Mouse (Mus musculus) limb, embryonic 14.5 days (tissue): Measurements from ENCODE around the gene Baiap2. TPM values are rescaled to one million over a fixed set of nuclear protein-coding genes. Genes with fewer than 3 reads are reported as not detected.
A peak's percentile ranks its signal among the peaks of the same experiment; 100 is the strongest.

ENCODE experiments used
- ATAC-seq: fragments of 200-750 bp; cut with Nextera tagmentation; 2 replicates; pipeline ENCODE4 v1.8.0; 2017; ENCODE audit warnings: low read depth, moderate number of reproducible peaks, moderate TSS enrichment; ENCODE audit not compliant: low FRiP score
- DNase-seq: peaks from one replicate; pipeline ENCODE4 v3.0.0-alpha.2; 2015; ENCODE audit warnings: low spot score
- H3K27ac ChIP-seq: fragments of 300-500 bp; sonication (generic); replicated peaks from 2 replicates; pipeline ENCODE4 v1.5.1; 2014; ENCODE audit warnings: low read depth, mild to moderate bottlenecking, low read length, moderate library complexity, mixed read lengths
- H3K27me3 ChIP-seq: fragments of 300-500 bp; sonication (generic); 2 replicates; pipeline ENCODE4 v1.6.1; 2014; ENCODE audit warnings: low read length, mixed read lengths; ENCODE audit not compliant: control insufficient read depth, insufficient read depth
- H3K36me3 ChIP-seq: fragments of 300-500 bp; sonication (generic); 2 replicates; pipeline ENCODE4 v1.6.1; 2014; ENCODE audit warnings: mild to moderate bottlenecking, low read length, moderate library complexity, mixed read lengths; ENCODE audit not compliant: control insufficient read depth, insufficient read depth
- H3K4me1 ChIP-seq: fragments of 300-500 bp; sonication (generic); 2 replicates; pipeline ENCODE4 v1.6.1; 2014; ENCODE audit warnings: antibody characterized with exemption, low read length, mixed read lengths; ENCODE audit not compliant: control insufficient read depth, insufficient read depth
- H3K4me2 ChIP-seq: fragments of 300-500 bp; sonication (generic); replicated peaks from 2 replicates; pipeline ENCODE4 v1.6.1; 2014; ENCODE audit warnings: low read depth, mild to moderate bottlenecking, low read length, moderate library complexity; ENCODE audit not compliant: severe bottlenecking
- H3K4me3 ChIP-seq: fragments of 300-500 bp; sonication (generic); replicated peaks from 2 replicates; pipeline ENCODE4 v1.5.1; 2014; ENCODE audit warnings: low read length
- H3K9ac ChIP-seq: fragments of 300-500 bp; sonication (generic); 2 replicates; pipeline ENCODE4 v1.6.1; 2014; ENCODE audit warnings: mild to moderate bottlenecking, low read depth, low read length, moderate library complexity; ENCODE audit not compliant: severe bottlenecking
- H3K9me3 ChIP-seq: fragments of 300-500 bp; sonication (generic); 2 replicates; pipeline ENCODE4 v1.6.1; 2016; ENCODE audit warnings: low read length; ENCODE audit not compliant: control insufficient read depth
- POLR2A ChIP-seq: fragments of 200-500 bp; IDR thresholded peaks from 2 replicates; pipeline ENCODE4 v1.8.0; 2012; ENCODE audit warnings: inconsistent platforms, mild to moderate bottlenecking, moderate library complexity, borderline replicate concordance; ENCODE audit not compliant: insufficient read depth, insufficient read length; ENCODE audit errors: extremely low read depth
- WGBS: fragments of 180-500 bp; shearing (Covaris S2); extraction: QIAGEN DNeasy Blood & Tissue Kit; methylation state at CpG from one replicate; pipeline ENCODE4 v1.1.7; 2014; 5-methylcytosine and 5-hydroxymethylcytosine counted together
- polyA plus RNA-seq, 2 experiments: library from polyadenylated mRNA; depleted of rRNA in 1 of 2; stranded (reverse) in 1 of 2; unstranded in 1 of 2; fragments of >200 nt; fragmentation: Nextera tagmentation in 1 of 2; extraction: Ambion mirVana in 1 of 2; gene quantifications; 2 replicates each; pipeline versions ENCODE4 v1.2.1 to v1.2.3; 2012 to 2014

Gene Baiap2
- polyA plus RNA-seq, 2 experiments, result 28.1 to 29.5 TPM

DNA sequence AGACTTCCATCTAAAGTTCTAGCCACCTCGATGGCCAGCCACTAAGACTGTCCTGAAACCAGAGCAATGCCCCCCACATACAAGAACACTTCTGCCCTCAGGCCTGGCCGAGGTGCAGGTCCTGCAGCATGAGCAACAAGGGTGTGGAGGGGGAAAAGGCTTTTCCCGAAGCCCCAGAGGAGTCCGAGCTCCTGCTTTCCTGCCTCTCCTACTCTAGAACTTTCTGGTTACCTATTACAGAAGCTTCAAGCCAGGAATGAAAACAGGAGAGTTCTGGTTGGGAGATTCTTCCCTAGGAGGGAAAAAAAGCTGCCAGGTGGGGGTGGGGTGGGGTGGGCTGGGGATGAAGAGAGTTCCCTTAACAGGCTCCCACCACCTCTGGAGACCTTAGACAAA, 2.9 kb upstream of the Baiap2 start:
- WGBS, result 34% methylated on average over 4 of the region's 4 CpGs
- H3K4me1 ChIP-seq, result peaks cover 58% of the 10 kb centered on the region

DNA sequence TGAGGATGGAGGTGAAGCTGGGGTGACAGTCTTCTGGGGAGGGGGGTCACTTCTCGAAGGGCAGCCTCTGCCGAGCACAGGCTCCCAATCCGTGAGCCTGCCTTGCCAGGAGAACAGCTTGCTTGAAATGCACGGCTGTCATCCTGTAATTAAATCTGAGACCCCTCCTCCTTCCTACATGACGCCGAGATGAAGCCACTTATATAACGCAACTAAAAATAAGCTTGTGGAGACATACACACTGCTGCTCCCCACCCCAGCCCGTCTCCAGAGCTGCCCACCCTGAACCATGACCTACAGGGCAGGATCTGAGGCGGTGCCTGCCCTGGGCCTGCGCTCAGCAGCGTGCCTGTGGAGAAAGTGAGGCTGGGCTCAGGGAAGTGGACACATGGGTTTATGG, 2.4 kb upstream of the Baiap2 start:
- 0 out of 2 replicates have a peak, but pooled peaks cover 2% of the 10 kb centered on the region for H3K36me3 ChIP-seq
- no peaks in the 10 kb centered on the region for H3K9me3 ChIP-seq
- TF ChIP-seq POLR2A, result no peak
- DNase-seq (no peak), ATAC-seq (no peak)
- H3K4me3 ChIP-seq, result no peak overlapping the region
- no peak overlapping the region for H3K4me2 ChIP-seq
- no peak overlapping the region for H3K9ac ChIP-seq
- H3K27me3 ChIP-seq, result no peaks in the 10 kb centered on the region
- WGBS, result 39% methylated on average over 11 of the region's 11 CpGs
- H3K27ac ChIP-seq, result no peak overlapping the region
- H3K4me1 ChIP-seq, result peaks cover 59% of the 10 kb centered on the region

More for the DNA sequence above, 2.9 kb upstream of the Baiap2 start:
- Histone ChIP-seq H3K27ac (no peak overlapping the region), H3K9ac (no peak overlapping the region), H3K27me3 (no peaks in the 10 kb centered on the region), H3K4me2 (no peak overlapping the region), H3K9me3 (no peaks in the 10 kb centered on the region), H3K36me3 (0 out of 2 replicates have a peak, but pooled peaks cover 2% of the 10 kb centered on the region), H3K4me3 (no peak overlapping the region)
- ATAC-seq, result no peak
- no peak for TF ChIP-seq POLR2A
- DNase-seq, result no peak

DNA sequence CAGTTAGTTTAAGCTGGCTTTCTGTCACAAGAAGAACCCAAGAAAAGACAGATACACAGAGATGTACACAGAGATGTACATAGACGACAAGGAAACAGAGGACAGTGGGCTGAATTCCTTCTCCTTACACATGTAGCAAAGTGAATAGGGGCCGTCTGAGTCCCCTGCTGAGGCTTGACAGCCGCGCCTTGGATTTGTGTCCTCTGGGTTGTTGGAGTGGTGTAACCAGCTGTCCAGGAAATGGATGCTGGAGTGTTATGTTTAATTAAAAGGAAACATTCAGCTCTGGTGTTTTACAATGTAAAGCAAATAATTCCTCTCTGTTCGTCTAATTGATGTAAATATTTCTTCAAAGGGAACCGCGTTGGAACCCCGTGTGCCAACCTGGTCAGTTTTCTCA, 769 bp upstream of the Baiap2 start:
- TF ChIP-seq POLR2A, result no peak
- ATAC-seq (no peak), DNase-seq (no peak)

DNA sequence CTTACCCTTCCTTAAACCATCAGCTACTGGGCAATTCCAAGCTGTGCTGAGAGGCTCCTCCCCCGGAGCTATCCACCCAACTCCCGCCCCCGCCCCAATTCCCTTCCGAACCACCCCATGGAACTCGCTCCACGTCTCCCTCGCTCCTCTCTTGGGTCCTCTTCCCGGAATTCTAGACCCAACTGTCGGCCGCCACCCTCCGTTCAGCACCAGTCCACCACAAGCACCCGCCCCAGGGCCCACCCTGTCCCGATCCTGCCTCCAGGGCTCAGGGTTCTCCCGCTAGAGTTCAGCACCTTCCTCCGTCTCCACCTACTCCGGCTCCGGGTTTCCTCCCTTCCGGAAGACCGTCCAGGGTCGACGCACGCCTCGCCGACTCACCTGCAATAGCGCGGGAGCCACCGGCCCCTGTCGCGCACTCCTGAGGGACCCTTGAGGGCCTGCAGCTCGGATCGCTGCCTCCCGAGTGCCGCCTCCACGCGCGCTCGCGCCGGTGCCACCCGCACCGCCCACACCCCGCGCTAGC, 299 bp upstream of the Baiap2 start:
- Histone ChIP-seq H3K9ac (peak overlapping the region; percentile 61), H3K9me3 (no peaks in the 10 kb centered on the region), H3K4me2 (peak overlapping the region; percentile 67), H3K36me3 (no peaks in the 10 kb centered on the region), H3K27me3 (no peaks in the 10 kb centered on the region), H3K4me3 (peak overlapping the region; percentile 76), H3K27ac (peak overlapping the region; percentile 73), H3K4me1 (peaks cover 45% of the 10 kb centered on the region)
- peak; percentile 56; the same call in 1 of the 2 replicates for TF ChIP-seq POLR2A
- peak; percentile 62 for ATAC-seq
- DNase-seq, result peak; percentile 44
- under 1% methylated on average over 40 of the region's 43 CpGs for WGBS

More for the DNA sequence above, 769 bp upstream of the Baiap2 start:
- H3K27me3 ChIP-seq, result no peaks in the 10 kb centered on the region
- no peaks in the 10 kb centered on the region for H3K36me3 ChIP-seq
- no peaks in the 10 kb centered on the region for H3K9me3 ChIP-seq
- no peak overlapping the region for H3K27ac ChIP-seq
- peak overlapping the region; percentile 61; the same call in 1 of the 2 replicates for H3K9ac ChIP-seq
- peak overlapping the region; percentile 67 for H3K4me2 ChIP-seq
- H3K4me3 ChIP-seq, result peak overlapping the region; percentile 76
- 6% methylated on average over 8 of the region's 8 CpGs for WGBS
- peaks cover 48% of the 10 kb centered on the region for H3K4me1 ChIP-seq

DNA sequence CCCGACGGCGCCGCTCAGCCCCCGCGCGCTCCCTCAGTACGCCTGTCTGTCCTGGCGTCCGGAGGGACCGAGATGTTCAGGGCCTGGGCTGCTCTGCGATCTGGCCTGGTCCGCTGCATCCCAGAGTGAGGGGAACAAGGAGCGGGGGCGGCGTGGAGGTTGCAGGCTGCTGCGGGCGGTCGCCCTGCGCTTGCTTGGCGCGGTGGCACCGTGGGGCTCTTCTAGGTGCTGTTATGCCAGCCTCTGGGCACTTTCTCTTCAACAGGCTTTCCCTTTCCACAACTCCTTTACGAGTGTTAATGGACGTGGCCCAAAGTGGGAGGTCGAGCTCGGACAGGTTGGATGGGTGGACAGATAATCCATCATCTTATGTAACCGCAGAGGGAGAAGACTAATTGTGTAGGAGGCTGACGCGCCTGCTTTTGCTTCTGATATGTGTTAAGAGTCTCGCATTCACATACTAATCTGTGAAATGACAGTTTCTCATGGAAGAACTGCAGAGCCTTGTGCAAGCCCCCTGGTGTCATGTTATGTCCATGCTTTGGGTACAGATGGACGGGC, 945 bp downstream of the Baiap2 start:
- Histone ChIP-seq H3K27ac (0 out of 2 replicates have a peak overlapping the region, but pooled peaks have one; percentile 52), H3K4me2 (peak overlapping the region; percentile 97), H3K9me3 (no peaks in the 10 kb centered on the region), H3K4me3 (peak overlapping the region; percentile 76), H3K9ac (peak overlapping the region; percentile 78), H3K27me3 (no peaks in the 10 kb centered on the region), H3K4me1 (peaks cover 34% of the 10 kb centered on the region), H3K36me3 (no peaks in the 10 kb centered on the region)
- no peak for TF ChIP-seq POLR2A
- DNase-seq (no peak), ATAC-seq (peak; percentile 0; the same call in 1 of the 2 replicates)
- 4% methylated on average over 30 of the region's 32 CpGs for WGBS

DNA sequence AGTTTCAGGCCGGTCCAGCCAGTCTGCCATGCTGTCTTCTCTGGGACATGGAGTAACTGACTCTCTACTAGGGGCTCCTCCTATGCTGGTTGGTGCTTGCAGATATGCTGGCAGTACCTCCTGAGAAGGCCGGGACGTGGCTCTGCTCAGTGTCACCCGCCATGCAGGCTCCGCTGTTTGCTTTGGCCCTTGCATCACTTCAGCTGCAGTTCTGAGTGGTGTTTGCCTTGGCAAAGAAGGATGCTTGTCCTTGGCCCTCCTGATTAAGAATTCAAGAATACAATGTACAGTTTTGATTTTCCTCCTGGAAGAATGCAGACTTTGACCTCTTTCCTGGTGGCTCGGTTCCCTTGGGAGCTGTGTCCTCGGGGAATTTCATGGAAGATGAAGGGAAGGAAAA, 2.8 kb downstream of the Baiap2 start:
- DNase-seq, result no peak
- no peak overlapping the region for H3K27ac ChIP-seq
- no peaks in the 10 kb centered on the region for H3K36me3 ChIP-seq
- no peaks in the 10 kb centered on the region for H3K27me3 ChIP-seq
- no peak overlapping the region for H3K4me2 ChIP-seq
- H3K9me3 ChIP-seq, result no peaks in the 10 kb centered on the region
- no peak for TF ChIP-seq POLR2A
- WGBS, result 75% methylated on average over 7 of the region's 7 CpGs
- H3K4me1 ChIP-seq, result peaks cover 21% of the 10 kb centered on the region
- H3K4me3 ChIP-seq, result no peak overlapping the region
- no peak for ATAC-seq
- no peak overlapping the region for H3K9ac ChIP-seq
